Comparison of ENCODE assay signal across 19 mouse cellular contexts in genomic region chr7:130713319-130713718, GRCm38 (mm10).
DNase-seq lines count a peak whose midpoint lies in the region; ATAC-seq lines count a peak whose summit lies in the region.
"Had no signal": no experiment of that assay in that cellular context is flagged by ENCODE, and none has a peak within 500 bp of the region (broad histone marks: within the 10 kb centered on the region; RNA-seq: fewer than 3 reads in every experiment).

No protein-coding gene starts in this region.

- H3K36me3 ChIP-seq in midbrain, embryonic 10.5 days = peaks cover 29% of the 10 kb centered on the region
- peaks cover 3% of the 10 kb centered on the region; the same call in 1 of the 2 replicates for H3K36me3 ChIP-seq in midbrain, embryonic 11.5 days (ENCODE audit: control insufficient read depth, insufficient read depth, low read length)
- peaks cover 18% of the 10 kb centered on the region for H3K36me3 ChIP-seq in forebrain, embryonic 13.5 days (ENCODE audit: poor library complexity, severe bottlenecking)
- H3K36me3 ChIP-seq in hindbrain, embryonic 16.5 days (ENCODE audit: control insufficient read depth, insufficient read depth, low read length) = 0 out of 2 replicates have a peak, but pooled peaks cover 3% of the 10 kb centered on the region
- H3K36me3 ChIP-seq in heart, embryonic 10.5 days = peaks cover 20% of the 10 kb centered on the region

- no peak for ATAC-seq in midbrain, embryonic 11.5 days (ENCODE audit: low FRiP score)
- no peak for ATAC-seq in forebrain, embryonic 13.5 days
- no peak for ATAC-seq in hindbrain, embryonic 16.5 days
- ATAC-seq: inflammation-experienced regulatory T-cells, adult 6 months had no signal

- H3K9me3 ChIP-seq in midbrain, embryonic 10.5 days (replicated peaks) = no peaks in the 10 kb centered on the region
- no peaks in the 10 kb centered on the region for H3K9me3 ChIP-seq in midbrain, embryonic 11.5 days (ENCODE audit: control insufficient read depth, low read length)
- H3K9me3 ChIP-seq in forebrain, embryonic 13.5 days (replicated peaks) = no peaks in the 10 kb centered on the region
- H3K9me3 ChIP-seq in hindbrain, embryonic 16.5 days (ENCODE audit: control insufficient read depth, low read length) = no peaks in the 10 kb centered on the region
- H3K9me3 ChIP-seq in heart, embryonic 10.5 days = no peaks in the 10 kb centered on the region
- H3K9me3 ChIP-seq: megakaryocyte, embryonic 14.5 days had no signal

- no peak overlapping the region for H3K4me2 ChIP-seq in midbrain, embryonic 11.5 days
- H3K4me2 ChIP-seq in forebrain, embryonic 13.5 days = no peak overlapping the region
- H3K4me2 ChIP-seq in hindbrain, embryonic 16.5 days (ENCODE audit: low read length) = no peak overlapping the region
- H3K4me2 ChIP-seq: liver, embryonic 11.5 days had no signal

- H3K4me1 ChIP-seq in midbrain, embryonic 10.5 days = peaks cover 31% of the 10 kb centered on the region
- peaks cover 13% of the 10 kb centered on the region for H3K4me1 ChIP-seq in midbrain, embryonic 11.5 days (ENCODE audit: control insufficient read depth, insufficient read depth, low read length)
- peaks cover 37% of the 10 kb centered on the region for H3K4me1 ChIP-seq in forebrain, embryonic 13.5 days
- H3K4me1 ChIP-seq in hindbrain, embryonic 16.5 days (ENCODE audit: control insufficient read depth, insufficient read depth, low read depth, low read length) = peaks cover 22% of the 10 kb centered on the region
- H3K4me1 ChIP-seq in heart, embryonic 10.5 days = peaks cover 39% of the 10 kb centered on the region
- H3K4me1 ChIP-seq: megakaryocyte, embryonic 14.5 days had no signal

- no peak for DNase-seq in midbrain, embryonic 10.5 days (ENCODE audit: low spot score)
- no peak for DNase-seq in midbrain, embryonic 11.5 days (ENCODE audit: low spot score, missing footprints)
- peak; percentile 4 for DNase-seq in Muller cell, postnatal 12 days (ENCODE audit: inconsistent ontology term)
- no peak for DNase-seq in spleen, postnatal 36 days (ENCODE audit: low spot score in 2 of 2)
- no peak for DNase-seq in heart, embryonic 10.5 days (ENCODE audit: low spot score)
- DNase-seq: adrenal gland, postnatal 10 days; cerebellum, adult 9-11 months; gastrocnemius, postnatal 36 days; heart, postnatal 10 days; kidney, postnatal 36 days; lung, adult 18-20 months; thymus, postnatal 36 days had no signal

- H3K4me3 ChIP-seq in midbrain, embryonic 10.5 days = no peak overlapping the region
- no peak overlapping the region for H3K4me3 ChIP-seq in midbrain, embryonic 11.5 days (ENCODE audit: low read depth, low read length)
- H3K4me3 ChIP-seq in forebrain, embryonic 13.5 days = no peak overlapping the region
- H3K4me3 ChIP-seq in hindbrain, embryonic 16.5 days (ENCODE audit: low read length) = no peak overlapping the region
- no peak overlapping the region for H3K4me3 ChIP-seq in heart, embryonic 10.5 days
- H3K4me3 ChIP-seq: erythroblast, embryonic 14.5 days; left cerebral cortex, adult 2 months; megakaryocyte, embryonic 14.5 days had no signal

- 82% methylated on average over 6 of the region's 6 CpGs for WGBS in midbrain, embryonic 10.5 days
- WGBS in midbrain, embryonic 11.5 days = 77% methylated on average over 6 of the region's 6 CpGs
- 34% methylated on average over 6 of the region's 6 CpGs for WGBS in forebrain, embryonic 13.5 days
- 43% methylated on average over 6 of the region's 6 CpGs for WGBS in hindbrain, embryonic 16.5 days
- WGBS in heart, embryonic 10.5 days = 53% methylated on average over 6 of the region's 6 CpGs

- no peaks in the 10 kb centered on the region for H3K27me3 ChIP-seq in midbrain, embryonic 10.5 days (ENCODE audit: low read depth, poor library complexity, severe bottlenecking)
- no peaks in the 10 kb centered on the region for H3K27me3 ChIP-seq in midbrain, embryonic 11.5 days (ENCODE audit: control insufficient read depth, insufficient read depth, low read length)
- no peaks in the 10 kb centered on the region for H3K27me3 ChIP-seq in forebrain, embryonic 13.5 days
- no peaks in the 10 kb centered on the region for H3K27me3 ChIP-seq in hindbrain, embryonic 16.5 days (replicated peaks; ENCODE audit: control insufficient read depth, insufficient read depth, low read length)
- H3K27me3 ChIP-seq in heart, embryonic 10.5 days (ENCODE audit: insufficient read depth, poor library complexity, severe bottlenecking) = no peaks in the 10 kb centered on the region

- peak overlapping the region; percentile 33 for H3K27ac ChIP-seq in midbrain, embryonic 10.5 days (replicated peaks)
- no peak overlapping the region for H3K27ac ChIP-seq in midbrain, embryonic 11.5 days (ENCODE audit: low read depth, low read length)
- peak overlapping the region; percentile 21; the same call in 1 of the 2 replicates for H3K27ac ChIP-seq in forebrain, embryonic 13.5 days
- H3K27ac ChIP-seq in hindbrain, embryonic 16.5 days (ENCODE audit: low read depth, low read length) = 0 out of 2 replicates have a peak overlapping the region, but pooled peaks have one; percentile 6
- H3K27ac ChIP-seq in heart, embryonic 10.5 days = no peak overlapping the region
- H3K27ac ChIP-seq: left cerebral cortex, adult 2 months had no signal

- H3K9ac ChIP-seq in midbrain, embryonic 11.5 days (ENCODE audit: low read length) = no peak overlapping the region
- H3K9ac ChIP-seq in forebrain, embryonic 13.5 days = no peak overlapping the region
- H3K9ac ChIP-seq in hindbrain, embryonic 16.5 days (ENCODE audit: low read depth, low read length) = no peak overlapping the region

Comparison
In these comparisons a context has a peak if more than half of its experiments do, and no peak if none do; other contexts are left out.
1. H3K27ac ChIP-seq: peak in midbrain, embryonic 10.5 days (single experiment), forebrain, embryonic 13.5 days (single experiment) and hindbrain, embryonic 16.5 days (single experiment); none in midbrain, embryonic 11.5 days (single experiment) and heart, embryonic 10.5 days (single experiment).